Mouse (Mus musculus) G1E (cell line): ENCODE data around the gene Egfem1.

Experiments used
- CTCF ChIP-seq: IDR thresholded peaks from 2 replicates; pipeline ENCODE4 v1.5.1; 2012; ENCODE audit warnings: low read depth, low read length, inconsistent platforms, mixed read lengths
- TAL1 ChIP-seq: conservative IDR thresholded peaks from 2 replicates; pipeline ENCODE4 v1.6.1; 2012; ENCODE audit warnings: low read depth, low read length, inconsistent platforms, mixed read lengths

GRCm38 (mm10) chr3:29106016-29106723, 24.3 kb downstream of the Egfem1 start:
- TF ChIP-seq CTCF (no peak), TAL1 (no peak)
